Mouse (Mus musculus): Measurements from ENCODE around the gene Ccer2.

Gene Ccer2

DNA sequence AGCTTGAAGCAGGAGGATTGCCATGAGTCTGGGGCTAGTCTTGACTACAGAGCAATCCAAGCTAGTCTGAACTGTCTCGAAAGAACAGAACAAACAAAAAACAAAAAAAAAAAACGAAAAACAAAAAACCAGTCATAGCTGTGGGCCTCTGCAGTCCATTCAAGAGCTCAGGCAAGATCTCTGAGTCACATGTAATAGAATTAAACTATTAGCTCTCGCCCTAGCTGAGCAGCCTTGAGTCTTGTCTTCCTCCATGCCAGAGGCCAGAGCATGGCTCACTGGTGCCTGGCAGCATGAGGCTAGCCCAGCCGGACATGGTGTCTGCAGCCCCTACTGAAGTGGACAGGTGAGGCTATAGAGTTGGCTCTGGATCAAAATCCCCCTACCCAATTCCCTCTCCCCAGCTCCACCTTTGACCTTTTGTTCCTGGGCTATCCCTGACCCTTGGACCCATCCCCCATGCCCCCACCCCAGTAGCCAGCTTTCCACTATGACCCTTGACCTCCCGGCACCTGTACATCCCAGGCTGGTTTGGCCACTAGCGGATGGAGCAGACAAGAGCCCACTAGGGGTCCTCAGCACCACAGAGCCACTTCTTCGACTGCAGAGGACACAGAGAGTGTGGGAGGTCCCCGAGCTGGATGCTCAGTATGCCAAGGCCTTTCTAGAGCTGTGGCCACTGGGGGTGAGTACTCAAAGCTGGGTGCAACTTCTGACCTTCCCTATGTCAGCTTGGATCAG, 34.3 kb downstream of the Ccer2 start:
- DNase-seq (ENCODE audit: low spot score in 2 of 2), result no peak

DNA sequence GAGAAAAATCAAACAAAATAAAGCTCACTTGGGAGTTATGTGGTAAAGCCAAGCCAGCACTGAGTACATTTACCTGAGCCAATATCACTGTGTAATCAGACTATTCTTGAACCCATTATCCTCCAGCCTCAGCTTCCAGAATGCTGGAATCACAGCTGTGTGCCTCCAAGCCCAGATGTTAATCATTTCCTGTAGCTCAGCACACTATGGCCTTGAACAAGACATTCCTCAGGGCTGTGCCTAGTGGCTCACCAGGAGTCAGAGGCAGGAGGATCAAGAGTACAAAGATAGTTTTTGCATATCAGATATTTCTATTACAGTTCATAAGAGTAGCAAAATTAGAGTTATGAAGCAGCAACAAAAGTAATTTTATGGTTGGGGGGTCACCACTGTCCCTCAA, 35.7 kb downstream of the Ccer2 start:
- DNase-seq (ENCODE audit: low spot score in 2 of 2), result no peak

DNA sequence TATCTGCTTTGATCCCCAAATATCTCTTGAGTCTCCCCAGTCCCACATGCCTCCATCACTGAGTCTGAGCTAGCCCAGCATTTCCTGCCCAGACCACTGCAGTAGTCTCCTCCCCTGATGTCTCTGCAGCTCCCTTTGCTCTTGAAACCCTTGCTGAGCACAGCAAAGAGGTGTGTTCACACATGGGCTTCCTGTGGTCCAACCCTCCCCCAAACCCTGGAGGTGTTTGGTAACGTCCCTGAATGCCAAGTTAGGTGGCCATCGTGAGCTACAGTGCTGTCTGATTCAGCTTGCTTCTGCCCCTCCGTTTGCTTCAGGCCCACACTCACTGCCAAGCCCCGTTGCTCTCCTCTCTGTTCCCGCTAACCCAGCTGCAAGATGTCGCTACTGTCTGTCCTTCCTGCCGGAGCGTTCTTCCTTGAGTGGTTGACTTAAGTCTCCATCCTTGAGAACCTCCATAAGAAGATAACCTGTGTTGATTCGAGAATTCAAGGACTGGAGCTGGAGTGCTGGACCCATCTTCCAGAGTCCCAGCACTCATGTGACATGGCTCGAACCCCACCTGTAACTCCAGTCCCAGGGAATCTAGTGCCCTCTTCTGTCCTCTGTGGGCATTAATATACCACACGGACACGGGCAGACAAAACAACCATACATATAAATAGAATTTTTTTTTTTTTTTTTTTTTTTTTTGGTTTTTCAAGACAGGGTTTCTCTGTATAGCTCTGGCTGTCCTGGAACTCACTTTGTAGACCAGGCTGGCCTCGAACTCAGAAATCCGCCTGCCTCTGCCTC, 36.6 kb downstream of the Ccer2 start:
- no peak for DNase-seq (ENCODE audit: low spot score in 2 of 2)

DNA sequence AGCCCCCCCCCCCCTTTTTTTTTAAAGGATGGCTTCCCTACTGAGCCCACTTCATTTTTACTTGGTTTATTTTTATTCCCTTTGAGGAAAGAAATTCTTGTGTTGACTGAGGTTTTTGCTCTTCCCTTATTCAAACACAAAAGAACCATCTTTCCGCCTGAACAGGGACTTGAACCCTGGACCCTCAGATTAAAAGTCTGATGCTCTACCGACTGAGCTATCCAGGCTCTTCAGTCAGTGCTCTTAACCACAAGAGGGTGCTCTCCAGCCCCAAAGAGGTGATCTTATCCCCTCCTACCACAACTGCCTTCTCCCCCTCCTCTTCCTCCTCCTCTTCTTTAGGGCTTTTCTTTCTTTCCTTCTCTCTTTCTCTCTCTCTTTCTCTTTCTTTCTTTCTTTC, 37.9 kb downstream of the Ccer2 start:
- DNase-seq (ENCODE audit: low spot score in 2 of 2), result no peak

DNA sequence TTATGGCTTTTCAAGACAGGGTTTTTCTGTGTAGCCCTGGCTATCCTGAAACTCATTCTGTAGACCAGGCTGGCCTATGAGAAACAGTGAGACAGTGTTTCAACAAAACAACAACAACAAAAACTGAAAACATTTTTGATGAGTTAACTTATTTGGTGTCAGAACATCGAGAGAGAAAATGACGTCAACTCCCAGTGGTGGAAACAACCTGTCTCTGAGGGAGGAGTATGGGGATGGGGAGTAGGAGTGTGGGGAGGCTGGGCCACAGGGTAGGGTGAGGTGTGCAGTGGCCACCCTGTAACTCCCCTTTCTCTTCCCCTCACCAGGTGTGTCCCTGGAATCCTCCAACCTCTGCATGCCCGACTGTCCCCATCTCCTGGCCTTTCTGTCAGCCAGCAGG, 38.5 kb downstream of the Ccer2 start:
- DNase-seq (ENCODE audit: low spot score in 2 of 2), result no peak

DNA sequence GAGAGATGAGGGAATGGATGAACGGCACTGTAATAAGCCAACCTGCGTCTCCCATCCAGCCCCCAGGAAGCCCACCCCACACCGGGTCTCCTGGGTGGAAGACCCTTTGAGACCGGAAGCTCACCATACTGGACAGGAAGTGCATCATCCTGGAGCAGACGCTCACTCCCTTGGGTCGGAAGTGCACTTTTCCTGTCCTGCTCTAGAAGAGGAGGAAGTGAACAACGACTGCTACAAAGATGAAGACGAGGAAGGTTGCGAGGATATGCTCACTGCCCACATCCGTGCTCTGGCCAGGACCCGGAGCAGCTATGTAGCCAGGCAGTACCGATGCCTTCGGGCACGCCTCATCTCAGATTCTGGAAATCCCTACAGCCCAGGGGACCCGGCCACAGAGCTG, 39.9 kb downstream of the Ccer2 start:
- DNase-seq (ENCODE audit: low spot score in 2 of 2), result no peak

DNA sequence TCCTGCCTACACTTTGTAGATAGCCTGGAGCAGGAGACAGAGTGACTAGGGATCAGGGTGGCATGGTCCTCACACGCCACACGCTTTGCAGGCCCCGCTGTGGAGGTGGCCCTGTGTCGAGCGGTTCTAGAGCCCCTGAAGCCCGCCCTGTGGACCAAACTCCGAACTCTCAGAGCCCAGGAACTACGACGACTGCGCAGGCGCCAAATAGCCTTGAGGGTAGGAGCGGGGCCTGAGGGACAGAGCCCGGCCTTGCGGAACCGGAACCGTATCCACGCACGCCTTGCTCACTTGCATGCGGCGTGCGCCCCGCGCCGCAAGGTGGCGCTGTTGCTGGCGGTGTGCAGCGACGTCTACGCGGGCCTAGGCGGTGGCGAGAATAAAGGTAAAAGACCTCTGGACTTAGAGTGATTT, 40.6 kb downstream of the Ccer2 start:
- peak; percentile 60 to 81 for DNase-seq (ENCODE audit: low spot score in 2 of 2)

DNA sequence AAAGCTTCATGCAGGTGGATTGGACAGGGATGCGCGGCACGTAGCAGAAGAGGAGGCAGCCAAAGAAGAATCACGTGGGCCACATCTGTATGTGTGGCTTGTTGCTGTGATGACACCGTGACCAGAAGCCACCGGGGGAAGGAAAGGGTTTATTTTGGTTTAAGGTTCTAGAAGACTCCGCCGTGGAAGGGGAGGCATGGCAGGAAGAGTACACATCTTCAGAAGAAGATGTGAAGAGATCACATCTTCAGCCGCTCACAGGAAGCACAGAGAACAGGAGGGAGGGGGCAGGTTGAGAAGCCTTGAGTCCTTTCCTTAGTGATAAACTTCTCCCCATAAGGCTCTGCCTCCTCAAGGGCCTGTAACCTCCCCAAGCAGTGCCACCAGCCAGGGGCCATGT, 44.0 kb downstream of the Ccer2 start:
- DNase-seq (ENCODE audit: low spot score in 2 of 2), result no peak

DNA sequence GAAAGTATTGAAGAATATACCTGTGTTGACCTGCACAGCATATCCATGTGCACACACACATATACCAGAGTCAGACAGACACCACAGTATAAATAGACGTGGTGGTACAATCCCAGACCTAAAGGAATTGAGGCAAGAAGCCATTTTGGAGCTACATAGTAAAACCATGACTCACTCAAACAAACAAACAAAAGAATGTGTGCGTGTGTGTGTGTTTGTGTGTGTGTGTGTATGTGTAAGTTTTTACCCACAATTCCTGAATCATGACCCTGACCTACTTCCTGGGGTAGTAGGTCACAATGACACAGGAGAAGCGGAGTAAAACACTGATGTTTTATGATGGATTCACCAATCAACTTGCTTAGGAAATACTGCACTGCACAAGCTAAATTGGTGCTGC, 45.5 kb downstream of the Ccer2 start:
- no peak for DNase-seq (ENCODE audit: low spot score in 2 of 2)

DNA sequence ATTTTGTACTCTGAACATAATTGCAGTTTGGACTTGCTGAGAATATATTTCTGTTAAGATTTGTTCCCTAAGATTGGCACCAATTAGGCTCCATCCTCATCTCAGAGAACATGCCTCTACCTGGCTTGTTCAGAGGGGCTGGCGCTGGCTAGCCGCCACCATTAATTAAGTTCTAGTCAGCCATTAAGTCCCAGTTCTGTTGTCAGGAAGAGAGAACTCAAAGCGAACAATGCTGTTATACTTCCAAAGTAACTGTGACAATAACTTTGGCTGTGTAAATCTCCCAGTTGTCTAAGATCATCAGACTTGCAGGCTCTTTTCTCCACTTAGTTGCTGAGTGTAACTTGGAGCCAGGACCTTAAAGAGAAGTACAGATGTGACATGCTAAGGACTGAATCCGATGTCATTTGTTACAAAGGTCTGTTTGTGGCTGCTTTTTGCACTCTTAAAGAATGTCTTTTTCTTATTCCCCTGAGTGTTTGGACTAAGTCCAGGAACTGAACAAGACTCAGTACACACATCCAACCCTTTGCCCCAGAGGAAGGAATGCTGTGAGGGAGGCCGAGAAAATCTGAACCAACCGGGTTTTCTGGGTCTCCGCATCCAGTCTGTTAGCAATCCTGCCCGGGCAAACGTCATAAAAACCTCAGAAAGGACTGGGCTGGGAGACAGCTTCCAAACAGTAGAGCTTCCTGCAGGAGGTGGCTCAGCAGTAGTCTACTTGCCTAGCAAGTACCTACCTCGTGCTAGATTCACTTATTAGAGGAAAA, 46.1 kb downstream of the Ccer2 start:
- no peak for DNase-seq (ENCODE audit: low spot score in 2 of 2)

DNA sequence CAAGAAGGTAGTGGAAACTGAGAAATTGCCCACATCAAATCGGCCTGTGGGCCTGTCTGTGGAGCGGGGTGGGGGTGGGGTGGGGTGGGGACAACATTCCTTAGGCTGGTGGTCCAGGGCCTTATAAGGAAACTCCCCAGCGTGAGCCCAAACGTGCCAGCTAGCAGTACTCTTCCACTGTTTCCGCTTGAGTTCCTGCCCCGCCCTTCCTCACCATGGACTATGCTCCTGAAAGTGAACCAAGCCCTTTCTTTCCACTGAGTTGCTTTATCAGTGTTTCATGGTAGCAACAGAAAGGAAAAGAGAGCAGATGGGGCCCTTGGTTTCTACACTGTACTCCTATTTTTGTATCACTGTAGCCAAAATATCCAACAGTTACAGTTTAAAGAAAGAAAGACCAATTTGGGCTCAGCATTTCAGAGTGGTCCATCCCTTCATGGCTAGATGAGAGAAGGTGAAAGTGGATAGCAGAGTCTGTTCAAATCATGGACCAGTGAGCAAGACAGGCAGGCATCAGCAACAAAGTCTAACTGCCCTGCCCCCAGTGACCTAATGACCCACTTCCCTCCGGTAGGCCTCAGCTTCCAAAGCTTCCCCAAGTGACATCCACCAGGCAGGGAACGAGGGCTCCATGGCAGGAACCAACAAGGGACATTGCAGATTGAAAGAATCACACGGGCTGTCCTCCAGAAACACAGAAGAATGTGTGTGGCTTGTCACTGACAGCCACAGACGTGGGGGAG, 47.0 kb downstream of the Ccer2 start:
- no peak for DNase-seq (ENCODE audit: low spot score in 2 of 2)

DNA sequence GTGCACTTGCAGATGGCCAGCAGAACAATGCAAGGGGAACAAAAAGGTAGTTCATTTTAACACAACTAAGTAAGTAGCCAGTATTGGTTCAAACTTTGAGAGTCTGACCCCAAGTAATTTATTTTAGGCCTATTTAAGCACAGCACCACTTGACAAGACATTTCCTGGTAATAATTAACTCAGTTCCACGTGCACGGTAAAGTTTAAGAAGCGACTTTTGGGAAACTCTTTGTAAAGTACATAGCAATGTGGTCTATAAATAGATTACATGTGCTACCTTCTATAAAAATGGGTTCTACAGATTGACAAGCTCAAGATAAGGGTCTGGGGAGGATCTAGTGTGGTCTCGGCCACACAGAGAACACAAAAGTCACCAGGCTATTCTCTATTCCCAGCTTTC, 47.8 kb downstream of the Ccer2 start:
- DNase-seq (ENCODE audit: low spot score in 2 of 2), result no peak

DNA sequence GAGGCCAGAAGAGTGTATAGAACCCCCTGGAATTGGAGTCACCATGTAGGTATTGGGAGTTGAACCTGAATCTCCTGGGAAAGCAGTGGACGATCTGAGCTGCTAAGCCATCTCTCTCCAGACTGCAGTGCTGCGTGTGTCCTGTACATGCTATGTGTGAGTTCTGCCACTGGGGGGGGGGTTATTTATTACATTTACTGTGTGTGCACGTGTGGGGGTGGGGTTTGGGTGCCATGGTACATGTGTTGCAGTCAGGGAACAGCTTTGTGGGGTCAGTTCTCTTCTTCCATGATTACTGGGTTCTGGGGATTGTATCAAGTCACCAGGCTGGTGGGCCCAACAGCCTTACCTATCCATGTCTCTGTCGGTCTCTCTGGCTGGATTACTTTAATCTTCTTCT, 50.9 kb downstream of the Ccer2 start:
- DNase-seq (ENCODE audit: low spot score in 2 of 2), result no peak

DNA sequence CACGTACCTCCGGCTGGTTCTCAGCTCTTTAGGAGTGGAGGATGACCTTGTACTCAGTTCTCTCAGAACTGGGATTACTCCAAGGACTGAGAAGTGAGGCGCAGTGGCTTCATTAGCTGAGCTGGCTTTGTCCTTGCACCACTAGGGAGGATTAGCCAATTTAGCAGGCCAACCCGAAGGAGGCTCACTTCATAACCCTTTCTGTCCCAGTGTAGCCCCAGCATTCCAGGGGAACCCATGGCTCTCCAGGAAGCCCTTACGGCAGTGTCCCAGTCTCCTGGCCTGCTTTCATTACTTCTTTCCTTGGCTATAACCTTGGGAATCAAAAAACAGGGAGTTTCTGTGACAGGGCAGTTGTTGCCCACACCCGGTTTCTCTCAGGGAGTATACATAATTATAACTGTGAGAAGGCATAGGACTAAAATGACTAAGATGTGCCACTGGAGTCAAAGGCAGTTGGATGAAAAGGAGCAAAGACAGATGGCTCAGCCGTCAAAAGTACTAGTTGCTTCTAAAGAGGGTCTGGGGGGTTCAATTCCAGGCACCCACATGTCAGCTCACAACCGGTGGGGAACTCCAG, 51.8 kb downstream of the Ccer2 start:
- DNase-seq (ENCODE audit: low spot score in 2 of 2), result no peak

DNA sequence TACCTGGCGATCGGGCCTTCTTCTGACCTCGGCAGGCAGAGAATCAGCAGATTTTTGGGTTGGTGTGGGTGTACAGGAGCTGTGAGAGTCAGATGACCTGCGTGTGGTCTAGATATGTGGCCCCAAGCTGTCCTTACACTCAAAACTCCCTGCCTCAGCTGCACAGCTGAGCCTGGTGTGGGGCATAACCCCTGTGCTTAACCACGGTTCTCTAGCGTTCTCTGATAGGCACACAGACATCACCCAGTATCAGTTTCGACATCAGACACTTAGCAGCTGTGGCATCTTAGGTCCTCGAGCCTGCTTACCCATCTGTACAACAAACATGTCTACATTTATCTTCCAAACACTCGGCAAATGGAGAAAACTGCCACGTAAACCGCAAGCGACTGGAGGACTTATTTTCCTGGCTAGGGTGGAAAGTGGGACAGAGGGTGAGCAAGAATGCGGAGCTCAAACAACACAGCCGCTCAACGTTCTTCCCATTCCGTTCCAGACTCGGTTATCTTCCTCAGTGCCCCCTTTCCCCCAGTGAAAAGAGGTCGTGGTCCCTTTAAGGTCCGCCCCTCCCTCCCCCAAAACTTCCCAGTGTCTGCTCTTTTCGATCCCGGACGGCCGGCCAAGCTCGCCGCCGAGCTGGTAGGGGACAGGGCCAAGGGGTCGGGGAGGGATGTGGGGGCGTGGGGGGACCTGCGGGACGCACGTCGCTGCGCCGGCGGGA, 52.4 kb downstream of the Ccer2 start, which contains the start of gene Hnrnpl:
Hnrnpl (plus strand) TSS at position 321 of the 721 bp plus-strand sequence.
- no peak for DNase-seq (ENCODE audit: low spot score in 2 of 2)
